Mouse (Mus musculus) limb, embryonic 11.5 days (tissue): Measurements from ENCODE around the gene Tsfm. TPM values are rescaled to one million over a fixed set of nuclear protein-coding genes. Genes with fewer than 3 reads are reported as not detected.

Source experiments
- ATAC-seq: fragments of 200-750 bp; cut with Nextera tagmentation; 2 replicates; pipeline ENCODE4 v1.8.0; 2017; ENCODE audit warnings: low read depth; ENCODE audit not compliant: insufficient number of reproducible peaks, low FRiP score, low TSS enrichment
- DNase-seq: peaks from one replicate; pipeline ENCODE4 v3.0.0-alpha.2; 2015; ENCODE audit warnings: low spot score
- H3K27ac ChIP-seq: fragments of 300-500 bp; sonication (generic); replicated peaks from 2 replicates; pipeline ENCODE4 v1.5.1; 2014; ENCODE audit warnings: low read depth, mild to moderate bottlenecking, low read length
- H3K27me3 ChIP-seq: fragments of 300-500 bp; sonication (generic); 2 replicates; pipeline ENCODE4 v1.6.1; 2014; ENCODE audit warnings: mild to moderate bottlenecking, low read length, mixed read lengths; ENCODE audit not compliant: control insufficient read depth, insufficient read depth
- H3K36me3 ChIP-seq: fragments of 300-500 bp; sonication (generic); 2 replicates; pipeline ENCODE4 v1.6.1; 2014; ENCODE audit warnings: mild to moderate bottlenecking, low read length, moderate library complexity, mixed read lengths; ENCODE audit not compliant: control insufficient read depth, insufficient read depth
- H3K4me1 ChIP-seq: fragments of 300-500 bp; sonication (generic); 2 replicates; pipeline ENCODE4 v1.6.1; 2014; ENCODE audit warnings: low read length, mixed read lengths; ENCODE audit not compliant: control insufficient read depth, insufficient read depth
- H3K4me2 ChIP-seq: fragments of 300-500 bp; sonication (generic); 2 replicates; pipeline ENCODE4 v1.6.1; 2014; ENCODE audit warnings: low read depth, mild to moderate bottlenecking, moderate library complexity; ENCODE audit not compliant: severe bottlenecking
- H3K4me3 ChIP-seq: fragments of 300-500 bp; sonication (generic); 2 replicates; pipeline ENCODE4 v1.5.1; 2014; ENCODE audit warnings: low read depth, low read length
- H3K9ac ChIP-seq: fragments of 300-500 bp; sonication (generic); 2 replicates; pipeline ENCODE4 v1.6.1; 2014; ENCODE audit warnings: mild to moderate bottlenecking, low read length
- H3K9me3 ChIP-seq: fragments of 300-500 bp; sonication (generic); 2 replicates; pipeline ENCODE4 v1.6.1; 2016; ENCODE audit warnings: low read length; ENCODE audit not compliant: control insufficient read depth
- WGBS: fragments of 180-500 bp; shearing (Covaris S2); extraction: QIAGEN DNeasy Blood & Tissue Kit; methylation state at CpG from one replicate; pipeline ENCODE4 v1.1.7; 2014; 5-methylcytosine and 5-hydroxymethylcytosine counted together
- polyA plus RNA-seq: library from polyadenylated mRNA; unstranded; fragments of >200 nt; fragmentation: Nextera tagmentation; extraction: Ambion mirVana; gene quantifications from 2 replicates; pipeline ENCODE4 v1.2.1, GENCODE M21; 2014

The Tsfm gene
- 87.4 and 91.8 TPM in 2 replicates for polyA plus RNA-seq

- WGBS: 6% methylated on average over 56 of the region's 56 CpGs
- DNase-seq: peak; percentile 94
- H3K4me3 ChIP-seq: peak within 1 kb of the TSS; percentile 87
- H3K9me3 ChIP-seq: no peaks in the 10 kb centered on the region
- H3K27me3 ChIP-seq: no peaks in the 10 kb centered on the region
- peak within 1 kb of the TSS; percentile 69 for H3K4me2 ChIP-seq
- no peaks in the 10 kb centered on the region for H3K4me1 ChIP-seq
- H3K27ac ChIP-seq: peak within 1 kb of the TSS; percentile 56; the same call in 1 of the 2 replicates
- H3K36me3 ChIP-seq: peaks cover 15% of the 10 kb centered on the region
- H3K9ac ChIP-seq: peak within 1 kb of the TSS; percentile 90
- peak; percentile 80 for ATAC-seq
Observed at GRCm38 (mm10) chr10:127030336-127031296, at the start of gene Tsfm. Gene Tsfm (minus strand): TSS chr10:127030840.

GRCm38 (mm10) chr10:127079665-127080391 is 49.2 kb upstream of the Tsfm start:
- peak overlapping the region; percentile 43 for H3K9ac ChIP-seq
- H3K27ac ChIP-seq: no peak overlapping the region
- H3K36me3 ChIP-seq: no peaks in the 10 kb centered on the region
- DNase-seq (peak; percentile 48), ATAC-seq (no peak)
- 1% methylated on average over 62 of the region's 70 CpGs for WGBS
- H3K4me3 ChIP-seq: peak overlapping the region; percentile 43
- 0 out of 2 replicates have a peak, but pooled peaks cover 3% of the 10 kb centered on the region for H3K9me3 ChIP-seq
- H3K27me3 ChIP-seq: peaks cover 79% of the 10 kb centered on the region
- peak overlapping the region; percentile 92 for H3K4me2 ChIP-seq
- peaks cover 26% of the 10 kb centered on the region for H3K4me1 ChIP-seq

DNA sequence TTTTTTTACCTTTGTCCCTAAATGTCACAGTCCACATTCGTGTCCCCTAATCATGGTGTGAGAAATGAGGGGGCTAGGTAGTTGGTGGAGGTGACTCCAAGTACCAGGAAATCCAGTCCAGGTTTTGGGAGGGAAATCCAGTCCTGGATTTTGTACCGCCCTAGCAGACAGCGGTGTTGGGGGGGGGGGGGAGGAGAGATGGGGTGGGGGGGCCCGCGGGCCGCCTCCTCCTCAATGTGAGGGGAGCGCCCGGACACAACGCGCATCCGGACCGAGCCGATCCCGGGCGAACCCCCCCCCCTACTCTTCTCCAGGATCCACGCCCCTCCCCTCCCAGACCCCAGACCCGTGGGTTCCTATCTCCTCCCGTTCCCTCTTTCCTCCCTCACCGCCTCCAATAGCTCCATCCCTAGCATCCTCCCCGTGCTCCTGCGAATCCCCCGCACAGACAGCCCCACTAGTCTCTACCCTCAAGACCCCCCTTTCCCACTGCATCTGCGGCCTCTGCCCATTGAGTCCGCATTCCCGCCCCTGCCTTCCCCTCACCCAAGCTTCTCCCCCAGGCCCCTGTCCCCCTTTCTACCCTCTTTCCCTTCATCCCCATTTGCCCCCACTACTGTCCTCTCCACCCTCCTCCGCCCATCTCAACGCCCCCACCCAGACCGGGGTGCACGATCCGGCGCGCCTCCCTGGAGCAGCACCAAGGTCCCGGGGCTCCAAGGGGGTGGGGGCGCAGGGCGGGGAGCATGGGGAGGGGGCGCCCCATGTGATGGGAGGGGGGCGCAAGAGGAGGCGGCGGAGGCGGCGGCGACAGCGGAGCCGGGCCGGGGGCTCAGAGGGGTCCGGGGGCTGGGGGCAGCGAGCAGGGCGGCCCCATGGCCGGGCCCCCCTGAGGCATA is 48.3 kb upstream of the Tsfm start:
- Histone ChIP-seq H3K9me3 (0 out of 2 replicates have a peak, but pooled peaks cover 3% of the 10 kb centered on the region), H3K9ac (peak overlapping the region; percentile 43), H3K4me1 (peaks cover 26% of the 10 kb centered on the region), H3K27me3 (peaks cover 73% of the 10 kb centered on the region), H3K36me3 (no peaks in the 10 kb centered on the region), H3K27ac (no peak overlapping the region), H3K4me3 (peak overlapping the region; percentile 43), H3K4me2 (peak overlapping the region; percentile 92)
- DNase-seq (peak; percentile 74), ATAC-seq (peak; percentile 7; the same call in 1 of the 2 replicates)
- under 1% methylated on average over 35 of the region's 49 CpGs for WGBS

- Histone ChIP-seq H3K9me3 (0 out of 2 replicates have a peak, but pooled peaks cover 3% of the 10 kb centered on the region), H3K27me3 (peaks cover 65% of the 10 kb centered on the region), H3K4me1 (peaks cover 26% of the 10 kb centered on the region), H3K36me3 (no peaks in the 10 kb centered on the region), H3K4me3 (peak overlapping the region; percentile 43), H3K27ac (no peak overlapping the region), H3K4me2 (peak overlapping the region; percentile 92; the same call in 1 of the 2 replicates), H3K9ac (no peak overlapping the region)
- DNase-seq: no peak
- 0 out of 2 replicates have a peak, but pooled peaks have one; percentile 32 for ATAC-seq
- WGBS: 3% methylated on average over 12 of the region's 12 CpGs
Observed at GRCm38 (mm10) chr10:127078001-127078676, 47.5 kb upstream of the Tsfm start.

DNA sequence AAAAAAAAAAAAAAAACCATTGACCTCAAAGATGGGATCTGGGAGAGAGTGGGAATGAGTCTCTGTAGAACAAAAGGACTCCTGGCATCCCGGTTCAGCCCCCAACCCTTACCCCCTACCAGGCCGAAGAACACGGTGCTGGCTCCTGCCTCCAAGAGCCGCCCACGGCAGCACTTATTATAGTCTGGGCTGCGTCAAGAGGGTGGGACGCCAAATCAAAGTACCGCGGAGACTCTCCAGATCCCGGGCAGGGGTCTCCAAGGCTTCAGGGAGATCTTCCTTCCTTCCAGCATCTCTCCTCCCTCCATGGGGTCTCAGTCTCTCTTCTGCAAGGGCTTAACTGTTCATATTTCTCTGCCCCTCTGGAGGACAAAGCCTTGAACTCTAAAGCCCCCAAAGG is 46.9 kb upstream of the Tsfm start:
- H3K4me1 ChIP-seq: peaks cover 26% of the 10 kb centered on the region
- WGBS: under 1% methylated on average over 10 of the region's 10 CpGs
- H3K9ac ChIP-seq: no peak overlapping the region
- H3K4me3 ChIP-seq: no peak overlapping the region
- no peaks in the 10 kb centered on the region for H3K36me3 ChIP-seq
- H3K27me3 ChIP-seq: peaks cover 59% of the 10 kb centered on the region
- H3K27ac ChIP-seq: no peak overlapping the region
- ATAC-seq (no peak), DNase-seq (no peak)
- H3K9me3 ChIP-seq: 0 out of 2 replicates have a peak, but pooled peaks cover 3% of the 10 kb centered on the region
- no peak overlapping the region for H3K4me2 ChIP-seq

- ATAC-seq (no peak), DNase-seq (no peak)
- peaks cover 45% of the 10 kb centered on the region for H3K27me3 ChIP-seq
- H3K9me3 ChIP-seq: 0 out of 2 replicates have a peak, but pooled peaks cover 3% of the 10 kb centered on the region
- 32% methylated on average over 4 of the region's 4 CpGs for WGBS
- no peak overlapping the region for H3K4me3 ChIP-seq
- H3K27ac ChIP-seq: no peak overlapping the region
- no peak overlapping the region for H3K9ac ChIP-seq
- no peak overlapping the region for H3K4me2 ChIP-seq
- peaks cover 21% of the 10 kb centered on the region for H3K4me1 ChIP-seq
- no peaks in the 10 kb centered on the region for H3K36me3 ChIP-seq
Observed at GRCm38 (mm10) chr10:127076082-127076481, 45.4 kb upstream of the Tsfm start.

- Histone ChIP-seq H3K27me3 (peaks cover 40% of the 10 kb centered on the region), H3K4me3 (no peak overlapping the region), H3K4me2 (no peak overlapping the region), H3K4me1 (peaks cover 19% of the 10 kb centered on the region), H3K9me3 (0 out of 2 replicates have a peak, but pooled peaks cover 3% of the 10 kb centered on the region), H3K36me3 (no peaks in the 10 kb centered on the region), H3K27ac (no peak overlapping the region), H3K9ac (no peak overlapping the region)
- DNase-seq (no peak), ATAC-seq (no peak)
- 71% methylated on average over 8 of the region's 8 CpGs for WGBS
Observed at GRCm38 (mm10) chr10:127075651-127076050, 45.0 kb upstream of the Tsfm start.
